Mouse (Mus musculus) hindbrain, embryonic 10.5 days (tissue): ENCODE measurements at regions not wholly inside any gene's neighbourhood (a gene's known extent, or its start where the extent isn't known, plus 50 kb on each side); places are given as distances from the start of the nearest gene placed in this dataset.

Experiments
- DNase-seq: peaks from one replicate; pipeline ENCODE4 v3.0.0-alpha.2; 2017; ENCODE audit warnings: low spot score
- H3K27ac ChIP-seq: fragments of 300-500 bp; sonication (generic); 2 replicates; pipeline ENCODE4 v1.5.1; 2016; ENCODE audit warnings: mild to moderate bottlenecking, moderate library complexity
- H3K27me3 ChIP-seq: fragments of 300-500 bp; sonication (generic); 2 replicates; pipeline ENCODE4 v1.6.1; 2016; ENCODE audit warnings: mild to moderate bottlenecking; ENCODE audit not compliant: poor library complexity, insufficient read depth, severe bottlenecking
- H3K36me3 ChIP-seq: fragments of 300-500 bp; sonication (generic); 2 replicates; pipeline ENCODE4 v1.6.1; 2016; ENCODE audit warnings: mild to moderate bottlenecking, moderate library complexity
- H3K4me1 ChIP-seq: fragments of 300-500 bp; sonication (generic); replicated peaks from 2 replicates; pipeline ENCODE4 v1.6.1; 2016; ENCODE audit warnings: mild to moderate bottlenecking
- H3K4me3 ChIP-seq: fragments of 300-500 bp; sonication (generic); 2 replicates; pipeline ENCODE4 v1.5.1; 2016; ENCODE audit warnings: mild to moderate bottlenecking, moderate library complexity
- H3K9me3 ChIP-seq: fragments of 300-500 bp; sonication (generic); 2 replicates; pipeline ENCODE4 v1.6.1; 2016; ENCODE audit warnings: mild to moderate bottlenecking, moderate library complexity
- WGBS: fragments of 180-500 bp; shearing (Covaris S2); methylation state at CpG from one replicate; pipeline ENCODE4 v1.1.7; 2016; 5-methylcytosine and 5-hydroxymethylcytosine counted together

DNA sequence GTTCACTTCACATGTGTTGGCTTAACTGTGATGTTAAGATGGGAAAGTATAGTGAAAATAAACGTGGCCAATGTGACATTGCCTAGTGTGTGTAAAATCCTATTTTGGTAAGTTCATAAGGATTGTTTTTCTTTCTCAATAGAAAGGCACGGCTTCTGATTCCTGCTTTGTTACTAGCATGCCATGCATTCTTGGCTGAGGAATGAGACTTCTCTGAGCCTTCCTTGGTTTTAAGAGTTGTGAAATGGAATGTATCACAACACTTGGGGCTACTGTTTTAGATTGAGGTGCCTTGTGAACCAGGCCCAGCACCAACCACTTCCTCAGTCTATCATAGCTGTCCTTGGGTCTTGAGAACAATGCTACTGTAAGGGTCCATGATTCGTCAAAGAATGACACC lies 577.3 kb downstream of the Tmem132b start:
- Histone ChIP-seq H3K36me3 (no peaks in the 10 kb centered on the region), H3K27me3 (no peaks in the 10 kb centered on the region), H3K9me3 (0 out of 2 replicates have a peak, but pooled peaks cover 2% of the 10 kb centered on the region), H3K27ac (no peak overlapping the region), H3K4me1 (no peaks in the 10 kb centered on the region), H3K4me3 (no peak overlapping the region)
- 72% methylated on average over 3 of the region's 3 CpGs for WGBS
- DNase-seq, result no peak

DNA sequence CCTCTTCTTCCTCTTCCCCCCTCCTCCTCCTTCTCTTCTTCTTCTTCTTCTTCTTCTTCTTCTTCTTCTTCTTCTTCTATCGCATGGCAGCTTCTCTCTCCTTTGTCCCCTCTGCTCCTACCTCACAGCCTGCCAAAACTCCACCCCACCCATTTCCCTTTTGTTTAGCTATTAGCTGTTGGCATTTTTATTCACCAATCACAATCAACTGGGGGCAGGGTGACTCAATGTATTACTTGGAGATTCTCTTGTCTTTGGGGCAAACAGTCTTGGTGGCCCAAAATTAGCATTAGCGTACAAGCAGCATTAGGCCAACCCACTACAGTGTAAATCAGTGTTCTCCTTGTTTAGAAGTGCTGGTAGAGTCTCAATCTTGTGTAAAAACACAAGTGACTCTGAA lies 585.7 kb downstream of the Tmem132b start:
- WGBS, result 88% methylated on average over 2 of the region's 2 CpGs
- no peak overlapping the region for H3K4me3 ChIP-seq
- H3K36me3 ChIP-seq, result no peaks in the 10 kb centered on the region
- H3K9me3 ChIP-seq, result no peaks in the 10 kb centered on the region
- no peaks in the 10 kb centered on the region for H3K27me3 ChIP-seq
- no peak overlapping the region for H3K27ac ChIP-seq
- no peaks in the 10 kb centered on the region for H3K4me1 ChIP-seq
- DNase-seq, result no peak

DNA sequence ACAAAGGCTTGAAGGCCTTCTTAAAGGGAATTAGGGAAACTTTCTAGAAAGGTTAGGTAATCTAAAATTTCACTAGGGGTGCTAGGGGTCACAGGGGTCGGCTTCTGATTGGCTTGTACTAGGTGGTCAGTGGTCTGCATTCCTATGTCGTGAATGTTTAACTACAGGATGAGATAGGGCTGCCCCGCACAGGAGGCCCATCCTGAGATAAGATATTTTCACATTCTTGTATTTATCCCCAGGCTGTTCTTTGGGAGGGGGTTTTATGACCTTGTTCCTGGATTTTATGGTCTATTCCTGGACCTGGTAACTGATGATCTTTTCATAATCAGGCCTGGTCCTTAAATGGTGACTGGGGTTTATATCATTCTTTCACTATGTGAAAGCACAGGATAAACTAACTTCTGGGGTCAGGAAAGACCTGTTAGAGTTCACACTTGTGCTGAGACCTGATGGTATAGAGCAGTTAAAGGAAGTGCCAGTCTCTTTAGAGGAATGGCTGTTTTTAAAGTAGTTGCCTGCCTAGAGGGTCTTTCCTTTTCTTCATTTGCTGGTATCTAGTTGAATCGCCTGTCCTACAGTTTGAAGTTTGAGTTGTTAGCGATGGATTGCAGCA lies 586.4 kb downstream of the Tmem132b start:
- 85% methylated on average over 5 of the region's 5 CpGs for WGBS
- Histone ChIP-seq H3K4me1 (no peaks in the 10 kb centered on the region), H3K36me3 (no peaks in the 10 kb centered on the region), H3K9me3 (no peaks in the 10 kb centered on the region), H3K27me3 (no peaks in the 10 kb centered on the region), H3K4me3 (no peak overlapping the region), H3K27ac (no peak overlapping the region)
- DNase-seq, result no peak

DNA sequence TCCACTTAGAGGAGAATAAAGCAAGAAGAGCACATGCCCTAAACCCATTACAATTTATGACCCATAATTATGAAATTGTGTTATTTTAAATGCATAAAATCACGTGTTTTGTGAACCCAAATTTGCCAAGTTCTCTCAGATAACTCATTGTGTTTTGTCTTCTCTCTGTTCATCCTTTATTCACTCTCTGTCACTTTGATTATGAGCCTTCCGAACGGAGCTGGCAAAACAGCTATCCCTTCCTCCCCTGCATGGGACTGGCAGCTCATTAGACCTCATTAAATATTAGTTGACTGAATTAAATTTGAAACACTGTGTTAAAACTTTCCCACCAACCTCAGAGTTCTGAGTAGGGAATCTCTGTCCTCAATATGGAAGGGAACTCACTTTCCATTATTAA lies 587.2 kb downstream of the Tmem132b start:
- H3K27me3 ChIP-seq, result no peaks in the 10 kb centered on the region
- no peaks in the 10 kb centered on the region for H3K9me3 ChIP-seq
- WGBS, result 78% methylated on average over 3 of the region's 3 CpGs
- no peak for DNase-seq
- no peaks in the 10 kb centered on the region for H3K36me3 ChIP-seq
- no peaks in the 10 kb centered on the region for H3K4me1 ChIP-seq
- H3K4me3 ChIP-seq, result no peak overlapping the region
- no peak overlapping the region for H3K27ac ChIP-seq

DNA sequence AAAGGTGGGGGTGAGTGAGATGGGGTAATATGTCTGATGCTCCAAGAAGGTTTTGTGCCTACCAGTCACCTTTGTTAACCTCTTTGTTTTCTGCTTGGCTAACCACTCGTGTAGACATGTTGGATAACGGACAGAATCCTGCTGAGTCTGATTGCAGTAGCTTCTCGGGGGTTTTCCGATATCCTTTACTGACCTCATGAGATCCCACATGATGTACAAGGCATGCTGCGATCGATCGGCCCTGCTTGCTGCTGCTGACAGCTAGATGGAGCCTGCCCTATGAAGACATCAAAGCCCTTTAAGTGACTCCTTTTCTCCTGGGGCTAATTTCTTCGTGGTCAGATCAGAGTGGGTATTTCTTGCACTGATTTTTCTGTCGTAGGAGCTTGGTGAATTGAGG lies 591.6 kb downstream of the Tmem132b start:
- no peaks in the 10 kb centered on the region for H3K9me3 ChIP-seq
- no peaks in the 10 kb centered on the region for H3K27me3 ChIP-seq
- no peaks in the 10 kb centered on the region for H3K36me3 ChIP-seq
- peak; percentile 8 for DNase-seq
- WGBS, result 51% methylated on average over 9 of the region's 9 CpGs
- no peaks in the 10 kb centered on the region; the same call in 1 of the 2 replicates for H3K4me1 ChIP-seq
- H3K27ac ChIP-seq, result no peak overlapping the region
- H3K4me3 ChIP-seq, result no peak overlapping the region

DNA sequence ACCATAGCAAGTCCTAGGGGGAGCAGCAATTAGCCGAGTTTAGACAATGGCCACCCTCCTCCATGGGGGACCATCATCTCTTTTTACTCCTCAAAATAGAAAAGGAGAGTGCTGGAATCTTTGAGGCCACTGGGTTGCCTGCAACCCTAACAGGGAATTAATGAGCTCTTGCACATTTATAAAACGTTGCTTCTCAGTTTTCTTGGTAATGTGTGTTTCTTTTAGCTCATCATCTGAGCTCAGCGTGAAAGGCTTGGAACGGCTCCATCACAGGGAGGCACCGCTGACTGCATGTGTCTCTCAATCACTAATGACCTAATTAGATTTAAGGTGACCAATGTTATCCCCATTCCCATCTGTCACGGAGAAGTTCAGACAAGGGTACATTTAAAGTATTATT lies 595.9 kb downstream of the Tmem132b start:
- no peak for DNase-seq
- Histone ChIP-seq H3K36me3 (no peaks in the 10 kb centered on the region), H3K4me1 (no peaks in the 10 kb centered on the region; the same call in 1 of the 2 replicates), H3K4me3 (no peak overlapping the region), H3K27me3 (no peaks in the 10 kb centered on the region), H3K27ac (no peak overlapping the region), H3K9me3 (peaks cover 3% of the 10 kb centered on the region; the same call in 1 of the 2 replicates)
- WGBS, result 61% methylated on average over 6 of the region's 6 CpGs

DNA sequence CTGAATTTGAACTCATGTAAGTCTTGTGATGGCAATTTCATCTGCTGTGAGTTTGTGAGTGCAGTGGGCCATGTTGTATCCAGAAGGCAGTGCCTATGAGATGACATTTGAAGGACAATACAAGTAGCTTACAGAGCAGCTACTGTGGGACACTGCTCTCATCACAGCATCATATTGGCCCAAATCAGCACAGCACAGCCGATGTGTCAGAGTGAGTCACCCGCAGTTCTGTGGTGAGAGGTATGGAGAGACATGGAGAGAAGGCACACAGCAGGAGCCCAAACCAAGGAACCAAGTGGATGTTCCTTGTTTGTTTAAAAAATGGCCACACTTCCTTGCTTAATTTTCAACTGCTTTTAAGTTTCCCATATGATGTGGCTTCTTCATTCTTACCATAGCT lies 617.3 kb downstream of the Tmem132b start:
- Histone ChIP-seq H3K4me3 (no peak overlapping the region), H3K27ac (no peak overlapping the region), H3K4me1 (no peaks in the 10 kb centered on the region), H3K36me3 (no peaks in the 10 kb centered on the region), H3K9me3 (no peaks in the 10 kb centered on the region), H3K27me3 (no peaks in the 10 kb centered on the region)
- DNase-seq, result no peak
- WGBS, result 86% methylated on average over 2 of the region's 2 CpGs

DNA sequence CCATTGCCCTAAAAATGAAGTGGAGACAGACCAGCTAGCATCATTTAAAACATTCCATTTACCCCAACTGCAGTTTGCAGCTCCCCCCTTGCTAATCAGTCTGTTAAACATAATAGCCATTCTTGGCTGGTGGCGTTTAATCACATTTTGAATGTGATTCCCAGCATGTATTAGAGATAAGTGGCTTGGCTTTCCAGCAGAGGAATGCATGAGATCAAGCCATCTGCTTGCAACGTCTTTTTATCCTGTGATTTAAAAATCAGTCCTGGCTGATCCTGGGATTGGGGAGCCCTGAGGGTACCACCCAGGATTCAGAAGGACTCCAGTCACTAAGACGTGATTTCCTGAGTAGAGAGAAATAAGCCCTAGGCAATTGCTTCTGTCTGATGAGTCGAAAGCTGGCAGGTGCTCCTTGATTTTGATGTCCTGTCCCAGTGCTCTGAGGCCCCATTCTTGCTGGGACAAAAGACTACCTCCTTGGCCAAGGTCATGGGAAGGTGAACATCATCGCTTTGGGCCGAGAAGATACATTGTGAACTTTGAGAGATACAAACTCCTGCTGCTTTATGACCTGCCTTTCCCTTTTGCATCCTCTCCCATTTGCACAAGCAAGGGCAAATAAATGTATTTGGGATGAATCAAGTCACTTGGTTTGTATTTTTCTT lies 623.8 kb downstream of the Tmem132b start:
- no peak overlapping the region for H3K27ac ChIP-seq
- no peak for DNase-seq
- no peak overlapping the region for H3K4me3 ChIP-seq
- 56% methylated on average over 6 of the region's 6 CpGs for WGBS
- H3K36me3 ChIP-seq, result no peaks in the 10 kb centered on the region
- H3K4me1 ChIP-seq, result no peaks in the 10 kb centered on the region
- H3K9me3 ChIP-seq, result no peaks in the 10 kb centered on the region
- H3K27me3 ChIP-seq, result no peaks in the 10 kb centered on the region

DNA sequence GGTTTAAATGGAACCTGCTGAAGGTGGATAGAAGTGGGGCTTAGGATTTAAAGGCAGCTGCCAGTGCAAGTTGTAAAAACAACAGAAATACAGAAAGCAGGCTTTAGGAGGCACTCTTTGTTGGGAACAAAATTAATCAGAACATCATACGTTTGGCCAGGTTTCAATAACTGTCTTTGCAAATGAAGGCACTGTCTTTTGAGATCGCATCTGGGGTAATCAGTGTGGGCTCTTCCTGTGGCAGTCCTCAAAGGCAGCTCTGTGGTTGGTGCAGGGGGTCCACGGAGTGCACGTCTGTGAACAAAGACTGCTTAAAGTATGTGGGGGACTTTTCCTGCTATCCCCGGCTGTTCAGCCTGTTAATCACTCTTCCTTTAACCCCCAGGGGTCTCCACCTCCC lies 654.5 kb downstream of the Tmem132b start:
- DNase-seq, result no peak
- no peaks in the 10 kb centered on the region for H3K36me3 ChIP-seq
- H3K4me1 ChIP-seq, result no peaks in the 10 kb centered on the region
- H3K27ac ChIP-seq, result no peak overlapping the region
- no peaks in the 10 kb centered on the region for H3K27me3 ChIP-seq
- H3K4me3 ChIP-seq, result no peak overlapping the region
- H3K9me3 ChIP-seq, result no peaks in the 10 kb centered on the region
- WGBS, result 56% methylated on average over 5 of the region's 5 CpGs

DNA sequence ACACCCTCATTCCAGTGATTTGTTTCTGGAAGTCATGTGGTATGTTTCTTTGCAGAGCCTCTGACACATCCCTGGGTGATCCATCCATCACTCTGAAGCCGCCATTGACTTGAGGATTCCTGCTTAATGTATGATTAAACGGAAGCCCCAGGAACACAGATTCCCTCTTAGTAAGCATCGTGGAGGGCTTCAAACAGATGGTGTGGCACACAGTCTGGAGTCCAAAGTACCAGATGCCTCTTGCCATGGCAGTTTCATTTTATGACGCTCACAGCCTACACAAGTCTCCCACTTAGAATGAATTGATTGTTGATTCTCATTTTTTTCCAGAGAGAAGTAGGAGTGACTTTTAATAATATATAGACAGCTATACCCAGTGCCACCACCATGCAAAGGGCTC lies 668.3 kb downstream of the Tmem132b start:
- no peak for DNase-seq
- H3K27me3 ChIP-seq, result no peaks in the 10 kb centered on the region
- H3K4me1 ChIP-seq, result peaks cover 6% of the 10 kb centered on the region
- H3K36me3 ChIP-seq, result no peaks in the 10 kb centered on the region
- H3K27ac ChIP-seq, result no peak overlapping the region
- WGBS, result 64% methylated on average over 4 of the region's 4 CpGs
- H3K9me3 ChIP-seq, result no peaks in the 10 kb centered on the region
- H3K4me3 ChIP-seq, result no peak overlapping the region

DNA sequence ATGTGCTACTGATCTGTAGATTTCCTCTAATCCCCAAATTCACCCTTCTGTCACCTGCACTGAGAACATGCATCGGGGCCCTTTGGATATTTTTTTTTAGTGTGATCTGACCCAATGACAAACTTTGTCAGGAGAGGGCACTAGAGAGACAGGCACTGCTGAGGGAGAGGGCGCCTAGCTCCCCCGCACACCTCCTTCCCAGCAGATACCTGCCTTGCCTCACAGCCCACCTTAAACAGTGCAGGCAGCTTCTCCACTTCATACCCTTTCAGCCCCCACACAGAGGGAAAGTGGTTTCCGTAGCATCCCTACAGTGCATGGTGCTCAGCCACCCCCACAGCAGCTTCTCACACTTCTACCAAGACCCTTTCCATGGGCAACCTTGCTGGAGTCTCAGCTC lies 670.0 kb downstream of the Tmem132b start:
- DNase-seq, result peak; percentile 4
- Histone ChIP-seq H3K9me3 (no peaks in the 10 kb centered on the region), H3K27ac (no peak overlapping the region), H3K4me1 (peaks cover 6% of the 10 kb centered on the region), H3K4me3 (no peak overlapping the region), H3K36me3 (no peaks in the 10 kb centered on the region), H3K27me3 (no peaks in the 10 kb centered on the region)
- WGBS, result 31% methylated on average over 4 of the region's 4 CpGs

DNA sequence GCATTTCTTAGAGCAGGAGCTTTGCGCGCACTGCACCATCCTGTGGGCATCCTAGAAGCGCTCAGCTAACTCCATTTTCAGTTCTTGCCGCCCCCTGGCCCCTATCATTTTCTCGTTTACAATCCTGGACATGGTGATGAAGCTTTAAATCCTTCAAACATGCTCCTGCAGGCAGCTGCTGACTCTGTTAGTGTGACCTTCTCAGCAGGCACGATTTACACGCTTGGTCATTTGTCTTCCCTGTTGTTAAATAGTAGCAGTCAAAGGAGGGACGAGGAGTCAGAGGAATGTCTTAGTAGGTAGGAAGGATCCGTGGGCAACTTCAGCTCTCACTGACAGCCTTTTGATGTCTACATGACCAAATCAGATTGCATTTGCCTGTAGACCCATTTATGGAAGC lies 670.4 kb downstream of the Tmem132b start:
- Histone ChIP-seq H3K36me3 (no peaks in the 10 kb centered on the region), H3K27ac (no peak overlapping the region), H3K9me3 (no peaks in the 10 kb centered on the region), H3K27me3 (no peaks in the 10 kb centered on the region), H3K4me1 (peaks cover 6% of the 10 kb centered on the region), H3K4me3 (no peak overlapping the region)
- 39% methylated on average over 9 of the region's 9 CpGs for WGBS
- DNase-seq, result peak; percentile 25

DNA sequence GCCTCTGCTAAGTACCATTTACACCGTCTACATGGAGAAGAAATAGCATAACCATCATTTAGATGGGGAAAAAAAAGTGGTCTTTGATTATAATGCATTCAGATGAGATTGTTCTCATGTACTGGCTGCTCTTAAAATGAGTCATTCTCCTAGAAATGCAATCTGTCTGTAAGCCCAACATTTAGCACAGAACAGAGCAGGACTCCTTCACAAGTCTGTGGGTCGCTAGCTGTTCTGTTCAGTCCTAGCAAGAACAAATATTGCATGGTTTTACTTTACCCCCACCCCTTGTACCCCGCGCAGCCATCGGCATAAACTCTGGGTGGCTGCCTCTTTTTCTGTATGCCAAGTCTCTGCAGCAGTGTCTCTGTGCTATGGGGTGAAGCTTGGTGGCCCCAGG lies 685.4 kb downstream of the Tmem132b start:
- no peaks in the 10 kb centered on the region for H3K9me3 ChIP-seq
- no peaks in the 10 kb centered on the region for H3K4me1 ChIP-seq
- no peaks in the 10 kb centered on the region for H3K27me3 ChIP-seq
- H3K36me3 ChIP-seq, result no peaks in the 10 kb centered on the region
- WGBS, result 88% methylated on average over 5 of the region's 5 CpGs
- H3K4me3 ChIP-seq, result no peak overlapping the region
- no peak for DNase-seq
- H3K27ac ChIP-seq, result no peak overlapping the region

DNA sequence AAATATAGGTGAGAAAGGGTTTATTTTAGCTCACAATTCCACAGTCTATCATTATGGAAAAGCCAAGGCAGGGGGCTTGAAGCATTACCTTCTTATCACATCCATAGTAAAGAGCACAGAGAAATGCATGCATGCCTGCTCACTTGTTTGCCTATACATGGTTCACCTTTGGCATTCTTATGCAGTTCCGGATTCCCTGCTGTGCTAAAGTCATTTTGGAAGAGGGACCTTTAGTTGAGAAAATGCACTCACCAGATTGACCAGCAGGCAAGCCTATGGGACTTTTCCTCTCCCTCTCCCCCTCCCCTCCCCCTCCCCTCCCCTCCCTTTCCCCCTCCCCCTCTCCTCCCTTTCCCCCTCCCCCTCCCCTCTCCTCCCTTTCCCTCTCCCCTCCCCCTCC lies 686.2 kb downstream of the Tmem132b start:
- 79% methylated on average over 1 of the region's 1 CpGs for WGBS
- no peaks in the 10 kb centered on the region for H3K9me3 ChIP-seq
- H3K27ac ChIP-seq, result no peak overlapping the region
- H3K36me3 ChIP-seq, result no peaks in the 10 kb centered on the region
- no peaks in the 10 kb centered on the region for H3K27me3 ChIP-seq
- H3K4me3 ChIP-seq, result no peak overlapping the region
- H3K4me1 ChIP-seq, result no peaks in the 10 kb centered on the region
- DNase-seq, result no peak
